Mouse (Mus musculus) CH12.LX (cell line): ENCODE data around the gene Slc5a10. TPM values are rescaled to one million over a fixed set of nuclear protein-coding genes. Genes with fewer than 3 reads are reported as not detected.

Source experiments
- DNase-seq: peaks from one replicate; pipeline ENCODE4 v3.0.0-alpha.2; 2013; ENCODE audit errors: extremely low read depth
- H3K27ac ChIP-seq: 2 replicates; pipeline ENCODE4 v1.5.1; 2012; ENCODE audit warnings: low read depth, mild to moderate bottlenecking, control low read depth, moderate library complexity; ENCODE audit not compliant: insufficient read depth
- H3K27me3 ChIP-seq: replicated peaks from 2 replicates; pipeline ENCODE3; 2012; ENCODE audit warnings: inconsistent platforms
- H3K36me3 ChIP-seq, 2 experiments: replicated peaks in 1 of 2; 2 replicates each; pipeline versions ENCODE3 to v1.6.1; 2012; ENCODE audit warnings: inconsistent platforms in 1 of 2, low read length in 1 of 2, mild to moderate bottlenecking in 1 of 2, mixed read lengths in 1 of 2, moderate library complexity in 1 of 2; ENCODE audit not compliant: control insufficient read depth in 1 of 2, insufficient read depth in 1 of 2
- H3K4me1 ChIP-seq, 2 experiments: 2 replicates each; pipeline ENCODE4 v1.6.1; 2012; ENCODE audit warnings: inconsistent platforms in 1 of 2, moderate library complexity in 1 of 2; ENCODE audit not compliant: insufficient read depth in 2 of 2, control insufficient read depth in 1 of 2
- H3K4me2 ChIP-seq: 2 replicates; pipeline ENCODE4 v1.6.1; 2012; ENCODE audit warnings: low read depth, mild to moderate bottlenecking, control low read depth; ENCODE audit not compliant: poor library complexity, insufficient read depth, severe bottlenecking
- H3K4me3 ChIP-seq, 3 experiments: fragments of 150-350 bp in 1 of 3; sonication (generic) in 1 of 3; replicated peaks in 1 of 3; 2 replicates each; pipeline versions ENCODE3 to v1.5.1; 2011 to 2012; ENCODE audit warnings: low read depth in 2 of 3, low read length in 2 of 3, mild to moderate bottlenecking in 2 of 3, moderate library complexity in 2 of 3, control low read depth in 1 of 3, improper control_type of control experiment in 1 of 3, inconsistent platforms in 1 of 3, mixed read lengths in 1 of 3; ENCODE audit not compliant: poor library complexity in 1 of 3
- H3K79me2 ChIP-seq: replicated peaks from 2 replicates; pipeline ENCODE4 v1.6.1; 2012; ENCODE audit warnings: mild to moderate bottlenecking, moderate library complexity; ENCODE audit not compliant: control insufficient read depth, poor library complexity, insufficient read depth, severe bottlenecking; ENCODE audit errors: extremely low read depth
- H3K9ac ChIP-seq: 2 replicates; pipeline ENCODE4 v1.6.1; 2012; ENCODE audit warnings: low read depth, mild to moderate bottlenecking, control low read depth, moderate library complexity; ENCODE audit not compliant: insufficient read depth
- H3K9me3 ChIP-seq: replicated peaks from 2 replicates; pipeline ENCODE3; 2012; ENCODE audit warnings: low read length, inconsistent platforms, mixed read lengths
- BHLHE40 ChIP-seq: IDR thresholded peaks from 2 replicates; pipeline ENCODE4 v1.6.1; 2011; ENCODE audit warnings: mild to moderate bottlenecking, low read depth, low read length, improper control_type of control experiment
- CHD1 ChIP-seq: IDR thresholded peaks from 2 replicates; pipeline ENCODE4 v1.6.1; 2012; ENCODE audit warnings: low read depth, low read length, improper control_type of control experiment, inconsistent platforms
- CHD2 ChIP-seq: IDR thresholded peaks from 2 replicates; pipeline ENCODE4 v1.6.1; 2011; ENCODE audit warnings: low read length, improper control_type of control experiment
- CTCF ChIP-seq, 2 experiments: IDR thresholded peaks in 1 of 2; conservative IDR thresholded peaks in 1 of 2; 2 replicates each; pipeline ENCODE4 v1.5.1; 2011 to 2012; ENCODE audit warnings: low read depth in 2 of 2, low read length in 2 of 2, improper control_type of control experiment in 1 of 2, inconsistent platforms in 1 of 2, mild to moderate bottlenecking in 1 of 2, moderate library complexity in 1 of 2
- ELF1 ChIP-seq: IDR thresholded peaks from 2 replicates; pipeline ENCODE4 v1.6.1; 2014; ENCODE audit warnings: low read depth, mild to moderate bottlenecking, inconsistent platforms, low read length, improper control_type of control experiment
- EP300 ChIP-seq: IDR thresholded peaks from 2 replicates; pipeline ENCODE4 v1.6.1; 2011; ENCODE audit warnings: low read length, improper control_type of control experiment
- HCFC1 ChIP-seq: IDR thresholded peaks from 2 replicates; pipeline ENCODE4 v1.6.1; 2012; ENCODE audit warnings: low read depth, mild to moderate bottlenecking, inconsistent platforms, low read length, improper control_type of control experiment
- JUN ChIP-seq: IDR thresholded peaks from 2 replicates; pipeline ENCODE4 v1.6.1; 2011; ENCODE audit warnings: low read depth, mild to moderate bottlenecking, low read length, improper control_type of control experiment, moderate library complexity; ENCODE audit not compliant: insufficient read depth
- JUND ChIP-seq: conservative IDR thresholded peaks from 2 replicates; pipeline ENCODE4 v1.6.1; 2011; ENCODE audit warnings: low read depth, low read length, improper control_type of control experiment
- KAT2A ChIP-seq: IDR thresholded peaks from 2 replicates; pipeline ENCODE4 v1.6.1; 2012; ENCODE audit warnings: low read length, improper control_type of control experiment, inconsistent platforms; ENCODE audit not compliant: insufficient replicate concordance
- MAFK ChIP-seq: IDR thresholded peaks from 2 replicates; pipeline ENCODE4 v1.6.1; 2011; ENCODE audit warnings: low read length, improper control_type of control experiment; ENCODE audit not compliant: insufficient replicate concordance
- MAX ChIP-seq: IDR thresholded peaks from 2 replicates; pipeline ENCODE4 v1.6.1; 2011; ENCODE audit warnings: low read length, improper control_type of control experiment
- MAZ ChIP-seq: IDR thresholded peaks from 2 replicates; pipeline ENCODE4 v1.6.1; 2012; ENCODE audit warnings: low read depth, mild to moderate bottlenecking, inconsistent platforms, low read length, improper control_type of control experiment, moderate library complexity
- MEF2A ChIP-seq: IDR thresholded peaks from 2 replicates; pipeline ENCODE4 v1.6.1; 2014; ENCODE audit warnings: low read depth, mild to moderate bottlenecking, inconsistent platforms, low read length, improper control_type of control experiment, borderline replicate concordance
- MXI1 ChIP-seq: IDR thresholded peaks from 2 replicates; pipeline ENCODE4 v1.6.1; 2011; ENCODE audit warnings: mild to moderate bottlenecking, low read depth, low read length, improper control_type of control experiment
- PAX5 ChIP-seq: IDR thresholded peaks from 2 replicates; pipeline ENCODE4 v1.6.1; 2012; ENCODE audit warnings: low read length, inconsistent platforms, mixed read lengths
- RCOR1 ChIP-seq: conservative IDR thresholded peaks from 2 replicates; pipeline ENCODE4 v1.6.1; 2012; ENCODE audit warnings: low read depth, mild to moderate bottlenecking, inconsistent platforms, low read length, improper control_type of control experiment
- SIN3A ChIP-seq: IDR thresholded peaks from 2 replicates; pipeline ENCODE4 v1.6.1; 2012; ENCODE audit warnings: low read length, improper control_type of control experiment, inconsistent platforms
- TCF12 ChIP-seq: IDR thresholded peaks from 2 replicates; pipeline ENCODE4 v1.6.1; 2014; ENCODE audit warnings: low read depth, mild to moderate bottlenecking, inconsistent platforms, low read length, improper control_type of control experiment
- USF1 ChIP-seq: IDR thresholded peaks from 2 replicates; pipeline ENCODE4 v1.6.1; 2014; ENCODE audit warnings: low read depth, mild to moderate bottlenecking, inconsistent platforms, low read length, improper control_type of control experiment
- USF2 ChIP-seq: conservative IDR thresholded peaks from 2 replicates; pipeline ENCODE4 v1.6.1; 2011; ENCODE audit warnings: low read depth, low read length, improper control_type of control experiment
- ZC3H11A ChIP-seq: IDR thresholded peaks from 2 replicates; pipeline ENCODE4 v1.6.1; 2012; ENCODE audit warnings: low read depth, mild to moderate bottlenecking, inconsistent platforms, low read length, improper control_type of control experiment
- ZMIZ1 ChIP-seq: IDR thresholded peaks from 2 replicates; pipeline ENCODE4 v1.6.1; 2012; ENCODE audit warnings: low read depth, mild to moderate bottlenecking, inconsistent platforms, low read length, improper control_type of control experiment
- dilution Hi-C: fragments of 300-500 bp; cut with MboI; formaldehyde crosslinking; loops from 2 replicates; pipeline ENCODE4 v1.14.3; 2020; ENCODE audit warnings: low sequenced_read_pairs; ENCODE audit not compliant: extremely low pct_unique_long_range_greater_than_20kb, extremely low pct_ligation_motif_present
- in situ Hi-C: fragments of 300-500 bp; cut with MboI; formaldehyde crosslinking; loops from 3 replicates; pipeline ENCODE4 v1.14.3; 2019; ENCODE audit warnings: low sequenced_read_pairs, low pct_ligation_motif_present, low pct_unique_long_range_greater_than_20kb, mixed read lengths
- polyA plus RNA-seq: library from polyadenylated mRNA; unstranded; fragments of >175 nt; gene quantifications from 2 replicates; pipeline ENCODE4 v1.2.1, GENCODE M21; 2012; ENCODE audit warnings: low read depth; ENCODE audit not compliant: insufficient read length
- total RNA-seq, 2 experiments: library from RNA; depleted of rRNA; stranded (reverse); fragments of 300-350 nt in 1 of 2; fragments of >200 nt in 1 of 2; gene quantifications; 2 replicates each; pipeline ENCODE4 v1.2.3; 2012 to 2014

Gene Slc5a10
- total and polyA plus RNA-seq, 3 experiments, result 0.70 to 1.6 (median 1.4) TPM

DNA sequence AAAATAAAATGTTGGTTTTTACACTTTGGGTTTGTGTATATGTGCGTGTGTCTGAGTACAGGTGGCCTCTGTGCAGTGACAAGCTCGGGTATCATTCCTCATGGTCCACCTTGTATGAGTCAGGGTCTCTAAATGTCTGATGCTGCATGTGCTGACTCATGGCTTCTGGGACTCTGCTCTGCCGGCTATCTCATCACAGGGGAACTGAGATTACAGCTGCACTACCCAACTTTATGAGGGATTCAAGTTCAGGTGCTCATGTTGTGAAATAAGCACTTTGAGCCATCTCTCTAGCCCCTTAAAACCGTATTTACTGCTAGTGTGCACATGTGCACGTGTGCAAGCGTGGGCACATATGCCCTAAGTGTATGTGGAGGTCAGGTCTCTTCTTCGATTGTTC is 12.0 kb upstream of the Slc5a10 start:
- DNase-seq, result no peak
- Histone ChIP-seq H3K9ac (no peak overlapping the region), H3K4me2 (no peak overlapping the region), H3K4me3 (no peak overlapping the region), H3K79me2 (no peaks in the 10 kb centered on the region), H3K27ac (no peak overlapping the region), H3K27me3 (no peaks in the 10 kb centered on the region), H3K4me1 (peaks cover 0 to 16% of the 10 kb centered on the region in 2 experiments; a peak in 2 of 4 replicates), H3K36me3 (peaks cover 65 to 87% of the 10 kb centered on the region in 2 experiments), H3K9me3 (no peaks in the 10 kb centered on the region)
- dilution Hi-C loops (no loop called here), in situ Hi-C loops (no loop called here)
- no peak for TF ChIP-seq TCF12
- no peak for TF ChIP-seq RCOR1
- no peak for TF ChIP-seq CHD1
- no peak for TF ChIP-seq USF2
- TF ChIP-seq MXI1, result no peak
- TF ChIP-seq MAX, result no peak
- TF ChIP-seq HCFC1, result no peak
- TF ChIP-seq CTCF (conservative IDR thresholded peaks at IDR 0.05 in 1 of 2, IDR thresholded peaks at IDR 0.05 in 1 of 2; ENCODE audit: low read depth in 2 of 2, low read length in 2 of 2), result no peak
- no peak for TF ChIP-seq EP300
- no peak for TF ChIP-seq PAX5
- TF ChIP-seq MAZ, result no peak

GRCm38 (mm10) chr11:61728037-61728436 is 7.4 kb upstream of the Slc5a10 start:
- dilution Hi-C loops, result no loop called here
- Histone ChIP-seq H3K4me2 (no peak overlapping the region), H3K36me3 (peaks cover 44 to 81% of the 10 kb centered on the region in 2 experiments), H3K9me3 (no peaks in the 10 kb centered on the region), H3K4me1 (peaks cover 0 to 14% of the 10 kb centered on the region in 2 experiments; a peak in 2 of 4 replicates), H3K27me3 (no peaks in the 10 kb centered on the region), H3K4me3 (no peak overlapping the region), H3K79me2 (no peaks in the 10 kb centered on the region)
- DNase-seq, result no peak
- in situ Hi-C loops, result loop anchor here (10.0 kb wide), 1 partner anchor 373 kb away; no protein-coding TSS in a partner anchor
- TF ChIP-seq ZC3H11A (no peak), USF1 (no peak), KAT2A (no peak), BHLHE40 (no peak), USF2 (no peak), MAFK (no peak), CHD2 (no peak), MAX (no peak), MXI1 (no peak), ELF1 (no peak), CTCF (conservative IDR thresholded peaks at IDR 0.05 in 1 of 2, IDR thresholded peaks at IDR 0.05 in 1 of 2; ENCODE audit: low read depth in 2 of 2, low read length in 2 of 2) (no peak), JUND (no peak), ZMIZ1 (no peak), MEF2A (no peak), SIN3A (no peak), EP300 (no peak), JUN (no peak), MAZ (no peak)
- TF ChIP-seq, all 38 proteins: peak for 0
- Histone ChIP-seq H3K9ac (no peak overlapping the region), H3K27ac (no peak overlapping the region)
